Mouse (Mus musculus) left cerebral cortex, adult 9 months (tissue): ENCODE measurements around the gene Emc7.
"Not testable (repeated sequence)": the region's sequence is repeated elsewhere in the genome, so short reads cannot be mapped to it uniquely, and the experiment has no call there.

Source experiments
- DNase-seq, 2 experiments: peaks; one replicate each; pipeline ENCODE4 v3.0.0; 2022; ENCODE audit warnings: low spot score in 2 of 2

Emc7 gene

DNA sequence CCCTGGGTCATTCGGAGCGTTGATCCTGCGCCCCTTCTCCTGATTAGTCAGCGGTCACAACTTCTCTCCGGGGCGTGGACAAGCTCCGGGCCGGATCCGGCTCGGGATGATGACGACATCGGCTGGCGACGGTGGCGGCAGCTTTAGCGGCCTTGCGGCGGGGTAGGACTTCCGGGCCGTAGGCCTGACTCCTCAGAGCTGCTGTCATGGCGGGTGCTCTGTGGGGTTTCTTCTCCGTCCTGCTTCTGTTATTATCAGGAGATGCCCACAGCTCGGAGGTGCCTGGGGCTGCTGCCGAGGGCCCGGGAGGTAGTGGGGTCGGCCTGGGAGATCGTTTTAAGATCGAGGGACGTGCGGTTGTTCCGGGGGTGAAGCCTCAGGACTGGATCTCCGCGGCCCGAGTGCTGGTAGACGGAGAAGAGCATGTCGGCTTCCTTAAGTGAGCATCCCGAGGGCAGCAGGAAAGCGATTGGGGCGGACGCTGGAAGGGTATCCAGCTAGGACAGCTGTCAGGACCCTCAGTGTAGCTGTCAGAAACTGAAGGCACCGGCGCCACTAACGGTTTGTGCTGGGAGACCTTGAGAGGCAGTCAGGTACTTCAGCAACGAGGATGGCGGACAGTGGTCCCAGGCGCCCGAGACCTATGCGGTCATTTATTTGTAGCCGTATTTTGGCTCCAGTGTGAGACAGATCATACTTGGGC is at the start of gene Emc7:
Gene Emc7 (plus strand): TSS at position 136 of the 703 bp plus-strand sequence.
- peak; percentile 82 to 94 for DNase-seq

DNA sequence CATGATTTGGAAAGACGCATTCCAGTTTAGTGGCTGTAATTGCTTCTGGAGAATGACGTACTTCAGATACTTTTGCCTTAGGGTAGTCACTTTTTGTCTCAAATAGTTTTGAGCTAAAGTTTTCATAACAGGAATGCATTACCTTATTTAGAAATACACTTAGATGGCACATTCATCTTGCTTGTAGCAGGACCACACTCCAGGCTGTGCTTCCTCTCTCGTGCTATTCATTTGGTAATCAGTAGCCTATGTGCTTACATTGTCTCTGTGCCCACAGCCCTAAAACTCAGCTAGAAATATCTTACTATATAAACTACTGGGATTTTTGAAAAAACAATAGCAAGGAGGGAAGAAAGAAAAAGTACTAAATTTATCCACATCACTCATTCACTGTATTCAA is 47.8 kb upstream of the Emc7 start:
- no peak for DNase-seq

DNA sequence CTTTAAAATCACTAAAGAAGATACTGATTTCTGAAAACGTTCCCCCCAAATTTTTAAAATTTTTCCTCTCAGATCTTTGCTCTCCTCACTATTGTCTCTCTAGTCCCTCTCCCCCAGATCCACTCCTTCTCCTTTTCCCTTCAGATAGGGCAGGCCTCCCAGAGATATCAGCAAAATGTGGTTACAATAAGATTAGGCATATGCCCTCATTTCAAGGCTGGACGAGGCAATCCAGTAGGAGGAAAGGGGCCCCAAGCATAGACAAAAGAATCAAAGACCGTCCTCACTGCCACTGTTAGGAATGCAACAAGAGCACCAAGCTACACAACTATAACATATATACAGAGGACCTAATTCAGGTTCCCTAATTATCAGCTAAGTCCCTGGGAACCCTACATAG is 29.5 kb upstream of the Emc7 start:
- no peak for DNase-seq

DNA sequence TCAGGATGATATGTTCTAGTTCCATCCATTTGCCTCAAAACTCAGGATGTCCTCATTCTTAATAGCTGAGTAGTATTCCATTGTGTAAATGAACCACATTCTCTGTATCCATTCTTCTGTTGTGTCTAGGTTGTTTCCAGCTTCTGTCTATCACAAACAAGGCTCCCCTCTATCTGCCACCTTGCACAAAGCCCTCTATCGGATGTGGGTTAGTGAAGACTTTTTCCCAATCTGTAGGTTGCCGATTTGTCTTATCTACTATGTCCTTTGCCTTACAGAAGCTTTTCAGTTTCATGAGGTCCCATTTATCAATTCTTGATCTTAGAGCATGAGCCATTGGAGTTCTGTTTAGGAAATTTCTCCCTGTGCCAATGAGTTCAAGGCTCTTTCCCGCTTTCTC is 26.3 kb upstream of the Emc7 start:
- not testable (repeated sequence) for DNase-seq

DNA sequence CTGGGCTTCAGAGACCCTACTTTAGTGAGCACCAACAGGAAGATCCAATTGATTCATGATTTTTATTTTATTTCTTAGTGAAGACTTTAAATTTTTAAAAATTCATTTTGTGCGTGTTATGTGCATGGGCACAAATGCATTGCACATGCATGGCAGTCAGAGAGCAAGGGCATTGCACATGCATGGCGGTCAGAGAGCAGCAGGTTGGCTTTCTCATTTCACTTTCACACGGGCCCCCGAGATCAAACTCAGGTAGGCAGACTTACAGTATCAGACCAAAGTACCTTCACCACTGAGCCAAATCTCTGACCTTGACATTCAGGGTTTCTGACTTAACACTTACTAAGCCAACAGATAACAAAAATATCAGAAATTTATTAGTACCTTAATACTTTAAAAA is 25.1 kb upstream of the Emc7 start:
- DNase-seq: no peak

DNA sequence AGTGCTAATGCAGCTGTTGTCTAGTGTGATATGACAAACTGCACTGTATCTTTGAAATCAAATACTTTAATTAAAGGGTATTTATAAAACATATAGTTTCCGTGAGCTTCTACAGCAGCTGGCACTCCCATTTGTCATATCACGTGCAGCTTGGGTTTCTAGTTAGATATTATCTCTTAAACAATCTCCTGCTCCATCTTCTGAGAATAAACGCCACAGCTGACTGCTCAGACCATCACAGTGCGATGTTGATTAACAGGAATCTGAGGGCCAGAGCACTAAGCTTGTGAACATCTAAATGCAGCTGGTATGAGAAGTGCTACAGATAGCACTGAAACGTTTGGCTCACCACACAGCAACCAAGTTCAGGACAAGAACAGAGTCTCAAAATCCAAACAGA is 24.4 kb upstream of the Emc7 start:
- DNase-seq: no peak

DNA sequence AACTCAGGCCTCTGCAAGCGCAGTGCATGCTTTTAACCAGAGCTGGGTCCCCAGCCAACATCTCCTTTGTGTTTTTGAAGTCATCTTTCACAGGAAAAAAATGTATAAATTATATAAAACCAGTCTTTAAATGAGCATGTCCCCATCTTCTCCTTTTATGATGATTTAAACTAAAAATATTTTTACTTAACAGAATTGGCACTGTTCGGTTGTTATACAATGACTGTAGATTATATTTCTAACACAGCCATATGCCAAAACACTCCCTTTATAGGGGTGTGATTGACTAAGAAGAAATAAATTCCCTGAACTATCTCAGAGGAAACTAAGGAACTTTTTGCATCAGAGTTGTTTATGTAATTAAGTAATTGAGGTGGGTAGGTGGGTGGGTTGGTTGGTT is 22.3 kb upstream of the Emc7 start:
- DNase-seq: peak in 1 of 2 experiments; percentile 15

DNA sequence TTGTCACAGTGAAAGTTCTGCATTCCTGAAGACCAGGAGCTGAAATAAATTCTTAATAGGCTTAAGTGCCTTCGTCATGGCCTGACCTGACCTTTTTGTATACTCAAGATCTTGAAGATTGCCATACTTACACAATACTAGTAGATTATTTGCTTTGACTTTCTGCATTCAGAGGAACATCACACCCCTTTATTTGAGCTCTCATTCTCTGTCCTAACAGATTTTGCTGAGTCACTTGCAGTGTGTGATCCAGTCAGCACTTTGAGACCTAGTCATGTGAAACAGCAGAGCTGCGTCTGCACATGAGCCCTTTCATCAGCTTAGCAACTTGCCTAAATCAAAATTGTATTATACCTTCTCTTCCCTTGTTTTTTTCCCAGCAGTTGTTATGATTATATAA is 21.4 kb upstream of the Emc7 start:
- no peak for DNase-seq

DNA sequence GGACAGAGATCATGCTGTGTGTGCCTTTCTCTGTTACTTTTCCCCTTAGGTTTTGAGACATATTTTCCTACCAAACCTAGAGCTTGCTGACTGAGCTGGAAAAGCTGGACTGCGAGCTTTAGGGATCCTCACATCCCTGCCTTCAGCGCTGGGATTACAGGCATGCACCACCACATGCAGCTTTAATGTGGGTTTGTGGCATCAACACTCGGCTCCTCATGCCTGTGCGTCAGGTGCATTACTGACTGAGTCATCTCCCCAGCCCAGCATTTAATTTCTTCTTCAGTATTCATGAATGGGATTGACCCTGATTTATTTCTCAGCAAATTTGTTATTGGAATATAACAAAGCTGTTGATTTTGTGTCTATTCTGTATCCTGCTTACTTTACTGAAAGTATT is 18.5 kb upstream of the Emc7 start:
- DNase-seq: no peak

DNA sequence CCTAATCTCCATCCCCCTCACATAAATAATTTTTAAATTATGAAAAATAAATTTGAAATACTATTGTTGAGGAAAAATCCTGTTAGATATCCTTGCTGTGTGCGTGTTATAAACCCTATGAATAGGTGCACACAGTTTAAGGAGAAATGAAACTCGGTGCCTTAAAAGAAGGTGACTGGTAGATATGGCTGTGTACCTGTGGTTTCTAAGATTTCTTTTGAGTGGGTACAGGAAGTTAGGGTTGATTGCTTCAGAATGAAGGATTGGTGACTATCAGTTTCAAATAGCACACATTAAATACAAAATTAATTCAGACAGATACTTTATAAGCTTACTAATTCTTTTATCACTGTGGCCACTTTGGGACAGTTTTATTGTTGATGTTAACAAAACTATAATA is 17.2 kb upstream of the Emc7 start:
- no peak for DNase-seq

DNA sequence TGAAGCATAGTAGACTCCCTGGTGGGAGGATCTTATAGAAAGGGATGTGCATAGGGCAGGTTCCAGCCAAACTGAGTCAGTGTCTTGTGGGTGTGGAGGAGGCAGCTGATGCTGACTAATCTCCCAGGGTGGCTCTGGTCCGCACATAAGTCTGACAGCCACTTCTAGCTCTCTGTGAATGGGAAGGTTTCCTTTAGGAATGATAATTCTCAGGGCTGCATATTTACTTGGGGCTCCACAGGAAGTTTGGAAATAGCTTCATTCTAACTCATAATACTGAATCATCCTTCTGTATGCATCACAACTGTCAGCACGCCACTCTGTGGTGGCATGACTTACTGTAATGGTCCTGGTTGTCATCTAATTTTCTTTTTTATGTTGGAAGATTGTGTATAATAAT is 11.3 kb upstream of the Emc7 start:
- peak in 1 of 2 experiments; percentile 34 for DNase-seq

DNA sequence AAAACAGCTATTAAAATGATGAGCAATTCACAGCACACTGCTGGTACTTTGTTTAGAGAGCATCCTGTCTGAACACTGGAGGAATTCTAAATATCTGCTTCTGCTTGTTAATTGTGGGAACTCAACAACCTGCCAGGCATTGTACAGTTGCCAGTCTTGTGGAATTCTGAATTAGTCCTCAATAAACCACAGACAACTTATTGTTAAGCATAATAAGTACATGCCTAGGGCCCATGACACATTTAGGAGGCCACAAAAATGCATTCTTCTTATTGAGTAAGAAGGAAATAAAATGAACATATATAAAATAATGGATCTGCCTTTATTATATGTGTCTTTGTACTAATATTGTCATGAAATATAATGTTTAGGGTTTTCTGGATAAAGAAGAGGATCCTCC is 9.3 kb upstream of the Emc7 start:
- DNase-seq: no peak

DNA sequence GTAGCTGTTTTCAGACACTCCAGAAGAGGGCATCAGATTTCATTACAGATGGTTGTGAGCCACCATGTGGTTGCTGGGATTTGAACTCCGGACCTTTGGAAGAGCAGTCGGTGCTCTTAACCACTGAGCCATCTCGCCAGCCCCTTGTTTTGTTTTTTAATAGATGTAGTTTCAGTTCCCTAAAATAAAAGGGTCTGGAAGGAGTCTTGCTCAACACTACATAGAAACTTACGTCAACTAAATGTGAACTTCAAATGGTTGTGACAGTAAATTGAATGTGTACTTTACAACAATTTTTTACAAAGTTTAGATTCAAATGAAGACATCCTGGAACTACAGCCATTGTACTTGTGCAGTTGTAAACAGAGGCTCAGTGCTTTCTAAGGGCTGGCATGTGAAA is 6.8 kb upstream of the Emc7 start:
- DNase-seq: not testable (repeated sequence)

DNA sequence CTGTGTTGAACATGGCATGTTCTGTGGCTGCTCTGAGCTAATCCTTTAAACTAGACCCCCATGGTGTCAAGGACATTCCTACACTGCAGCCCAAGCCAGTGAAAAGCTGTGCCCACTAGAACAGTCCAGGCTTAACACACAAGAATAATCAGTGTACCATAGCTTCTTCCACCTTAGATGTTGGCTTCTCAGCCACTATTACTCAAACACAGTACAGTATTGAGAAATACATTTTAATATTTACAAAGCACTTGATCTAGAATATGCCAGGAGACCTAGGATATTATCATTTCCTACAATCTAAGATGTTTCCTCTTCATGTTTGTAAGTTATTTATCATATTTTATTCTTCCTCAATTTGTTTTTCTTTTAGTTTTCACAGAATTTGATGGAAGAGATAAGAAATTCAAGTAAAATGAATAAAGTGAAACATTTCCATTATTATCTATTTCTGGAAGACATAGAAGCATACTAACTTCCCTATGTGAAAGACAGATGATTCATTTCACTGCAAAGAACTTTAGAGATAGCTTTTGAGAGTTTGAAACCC is 6.2 kb upstream of the Emc7 start:
- DNase-seq: no peak

DNA sequence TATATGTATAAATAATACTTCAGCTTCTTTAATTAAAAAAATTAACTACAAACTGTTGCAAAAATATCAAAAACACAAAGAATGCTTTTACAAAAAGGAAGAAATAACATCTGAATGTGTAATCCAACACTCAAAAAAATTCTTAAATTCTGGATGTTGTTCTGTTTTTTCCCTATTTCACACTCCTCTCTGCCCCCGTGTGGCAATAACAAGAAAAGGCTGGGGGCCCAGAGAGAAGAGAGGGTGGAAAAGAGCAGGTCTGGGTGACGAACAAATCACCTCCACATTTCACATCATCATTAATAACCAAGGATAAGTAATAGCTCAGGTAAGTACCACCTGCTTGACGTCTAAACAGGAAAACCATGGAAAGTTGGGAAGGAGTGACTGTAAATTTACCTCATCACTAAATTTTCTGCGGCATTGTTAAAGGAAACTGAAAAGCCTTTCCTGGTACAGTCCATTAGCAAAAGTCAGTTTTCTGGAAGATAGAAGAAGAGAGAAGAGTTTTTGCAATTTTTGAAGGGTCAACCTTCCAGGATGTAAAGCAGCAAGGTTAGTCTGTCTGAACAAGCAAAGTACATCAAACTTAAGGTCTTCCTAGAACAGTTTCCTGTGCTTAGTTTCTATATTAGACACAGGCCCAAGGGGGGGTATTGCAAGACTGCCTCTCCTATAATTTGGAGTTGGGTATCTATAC is 5.0 kb upstream of the Emc7 start:
- DNase-seq: no peak

DNA sequence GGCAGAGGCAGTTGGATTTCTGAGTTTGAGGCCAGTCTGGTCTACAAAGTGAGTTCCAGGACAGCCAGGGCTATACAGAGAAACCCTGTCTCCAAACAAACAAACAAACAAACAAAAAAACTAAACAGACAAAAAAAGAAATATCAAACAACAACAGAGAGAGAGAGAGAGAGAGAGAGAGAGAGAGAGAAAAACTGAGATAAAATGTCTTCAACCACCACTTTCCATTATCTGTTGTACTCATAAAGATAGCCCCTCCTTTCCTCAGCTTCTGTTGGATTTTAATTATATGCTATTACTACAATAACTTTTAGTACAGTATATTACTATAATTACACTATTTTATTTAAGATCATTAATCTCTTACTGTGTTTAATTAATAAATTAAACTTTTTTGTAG is 2.3 kb upstream of the Emc7 start:
- DNase-seq: not testable (repeated sequence)

DNA sequence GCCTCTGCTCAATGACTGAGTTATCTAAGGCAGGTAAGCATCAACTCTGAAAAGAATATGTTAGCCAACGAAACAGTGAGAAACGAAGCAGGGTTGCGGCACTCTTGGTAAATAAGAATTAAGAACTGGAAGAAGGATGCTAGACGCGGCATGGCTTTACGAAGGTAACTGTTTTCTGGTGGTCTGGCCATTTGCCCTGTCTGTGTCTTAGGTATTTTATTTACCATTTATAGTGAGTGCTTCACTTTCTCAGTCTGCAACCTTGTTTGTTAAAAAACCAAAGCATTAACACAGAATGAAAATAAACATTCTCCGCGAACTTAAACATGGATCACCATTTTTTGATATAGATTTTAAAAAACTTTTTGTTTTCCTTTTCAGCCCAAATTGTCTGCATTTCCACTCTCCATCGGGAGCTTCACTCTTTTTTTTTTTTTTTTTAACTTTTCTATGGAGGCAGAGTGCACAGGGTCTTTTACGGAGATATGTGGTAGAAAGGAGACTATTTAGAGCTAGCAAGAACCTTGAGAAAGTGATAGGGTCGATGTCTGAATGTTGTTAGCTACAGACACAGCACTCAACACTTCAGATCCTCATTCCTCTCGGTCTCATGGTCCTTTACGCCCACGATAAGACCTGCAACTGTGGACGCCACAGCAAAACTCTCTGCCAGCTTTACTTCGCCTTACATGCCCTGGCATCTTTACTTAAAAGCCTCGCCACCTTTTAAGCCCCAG is 504 bp upstream of the Emc7 start:
- DNase-seq: no peak

DNA sequence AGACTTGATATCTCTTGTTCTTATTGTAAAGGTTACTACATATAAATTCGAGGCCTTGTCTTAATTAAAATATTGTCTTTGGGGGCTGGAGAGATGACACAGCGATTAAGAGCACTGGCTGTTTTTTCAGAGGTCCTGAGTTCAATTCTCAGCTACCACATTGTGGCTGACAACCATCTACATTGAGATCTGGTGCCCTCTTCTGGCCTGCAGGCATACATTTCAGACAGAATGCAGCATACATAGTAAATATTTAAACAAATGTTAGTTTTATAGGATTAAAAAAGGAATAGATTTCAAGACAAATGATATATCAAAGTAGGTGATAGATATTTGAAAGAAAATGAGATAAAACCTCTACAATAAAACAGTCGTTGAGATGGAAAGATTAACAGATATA is 5.8 kb downstream of the Emc7 start:
- no peak for DNase-seq

DNA sequence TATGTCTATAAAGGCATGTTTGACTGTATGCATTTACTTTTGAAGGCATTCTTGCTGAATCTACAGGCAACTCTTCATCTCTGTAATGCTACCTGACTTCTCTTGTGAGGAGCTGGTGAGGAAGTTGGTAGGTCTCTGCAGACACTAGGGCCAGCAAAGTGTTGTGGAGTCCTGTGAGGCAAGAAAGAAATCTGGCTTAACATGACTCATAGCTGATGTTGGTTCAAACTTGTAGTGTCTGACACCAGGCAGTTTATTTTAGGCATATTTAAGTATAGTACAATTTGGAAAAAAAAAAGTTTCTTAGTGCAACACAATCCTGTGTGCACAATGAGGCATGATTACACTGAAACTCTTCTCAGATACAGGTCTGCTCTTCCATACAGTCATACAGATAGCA is 14.7 kb downstream of the Emc7 start:
- no peak for DNase-seq

DNA sequence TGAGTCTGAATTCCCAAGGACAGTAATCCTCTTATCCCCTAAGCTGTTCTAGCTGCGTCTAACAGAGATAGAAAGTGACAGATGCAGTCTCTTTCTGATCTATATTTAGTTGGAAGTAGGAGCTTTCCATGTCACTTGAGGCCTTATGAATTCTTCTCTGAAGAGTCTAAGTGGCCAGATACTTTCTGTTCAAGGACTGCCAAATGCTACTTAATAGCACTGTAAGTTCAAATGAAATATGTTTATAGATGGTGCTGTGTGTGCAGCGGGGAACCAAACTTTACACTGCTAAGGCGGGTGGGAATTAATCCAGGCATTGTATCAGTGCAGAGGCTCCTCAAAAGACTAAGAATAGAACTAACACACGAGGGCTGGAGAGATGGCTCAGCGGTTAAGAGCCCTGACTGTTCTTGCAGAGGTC is 16.2 kb downstream of the Emc7 start:
- DNase-seq: no peak

DNA sequence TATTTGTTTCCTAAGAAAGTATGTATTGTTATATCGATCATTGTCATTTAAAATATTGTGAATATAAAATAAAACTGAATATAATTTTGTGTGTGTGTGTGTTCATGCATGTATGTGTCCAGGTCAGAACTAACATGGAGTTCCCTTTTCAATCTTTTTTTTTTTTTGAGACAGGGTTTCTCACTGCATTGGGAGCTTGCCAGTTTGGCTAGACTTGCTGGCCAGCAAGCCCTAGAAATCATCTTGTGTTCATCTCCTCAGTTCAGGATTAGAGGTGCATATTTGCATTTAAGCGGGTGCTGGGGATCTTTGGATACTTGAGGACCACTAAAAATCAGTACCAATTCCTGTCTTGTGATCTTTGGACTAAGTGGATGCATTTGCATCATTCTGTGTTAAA is 17.3 kb downstream of the Emc7 start:
- DNase-seq: no peak

DNA sequence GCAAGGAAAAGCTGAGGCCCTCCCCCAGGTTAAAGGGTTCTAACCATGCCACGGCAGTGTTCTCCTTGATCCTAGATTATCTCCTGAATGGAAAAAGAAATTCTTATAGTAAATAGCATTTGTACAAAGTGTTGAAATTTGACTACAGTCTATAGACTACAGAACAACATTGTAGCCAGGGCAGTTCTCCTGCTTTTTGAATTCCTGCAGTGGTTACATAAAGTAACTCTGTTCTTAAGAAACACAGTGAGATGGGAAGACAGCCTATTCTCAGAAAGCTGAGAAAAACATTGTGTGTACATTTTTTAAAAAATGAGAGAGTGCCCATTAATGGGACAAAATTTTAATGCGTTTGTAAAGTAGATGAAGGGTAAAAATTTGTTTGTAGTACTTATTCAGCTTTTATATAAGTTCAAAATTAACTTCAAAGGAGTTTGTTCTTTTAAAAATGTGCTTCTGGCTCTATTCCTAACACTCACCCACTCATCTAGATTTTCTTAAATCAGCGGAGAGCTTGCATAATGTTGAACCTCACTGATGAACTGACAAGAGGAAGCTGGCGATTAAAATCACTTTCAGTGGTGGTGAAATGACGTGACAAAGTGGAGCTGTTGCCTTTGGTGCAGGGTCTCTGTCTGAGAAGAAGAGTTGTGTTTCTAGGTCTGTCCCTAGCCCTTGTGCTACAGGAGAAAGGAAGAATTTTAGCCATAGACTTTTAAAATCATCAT is 20.4 kb downstream of the Emc7 start:
- DNase-seq: no peak
